Mouse (Mus musculus) kidney, adult 2 months (tissue): ENCODE measurements at regions not wholly inside any gene's neighbourhood (a gene's known extent, or its start where the extent isn't known, plus 50 kb on each side); places are given as distances from the start of the nearest gene placed in this dataset.

ENCODE experiments used
- CTCF ChIP-seq: fragments of 200-500 bp; conservative IDR thresholded peaks from 2 replicates; pipeline ENCODE4 v1.5.1; 2011; ENCODE audit warnings: low read depth, mild to moderate bottlenecking, control low read depth, low read length, moderate library complexity, mixed read lengths; ENCODE audit not compliant: insufficient read depth, insufficient read length
- POLR2A ChIP-seq: fragments of 200-500 bp; IDR thresholded peaks from one replicate; pipeline ENCODE4 v1.6.1; 2011; ENCODE audit warnings: low read depth, low read length, control low read depth

DNA sequence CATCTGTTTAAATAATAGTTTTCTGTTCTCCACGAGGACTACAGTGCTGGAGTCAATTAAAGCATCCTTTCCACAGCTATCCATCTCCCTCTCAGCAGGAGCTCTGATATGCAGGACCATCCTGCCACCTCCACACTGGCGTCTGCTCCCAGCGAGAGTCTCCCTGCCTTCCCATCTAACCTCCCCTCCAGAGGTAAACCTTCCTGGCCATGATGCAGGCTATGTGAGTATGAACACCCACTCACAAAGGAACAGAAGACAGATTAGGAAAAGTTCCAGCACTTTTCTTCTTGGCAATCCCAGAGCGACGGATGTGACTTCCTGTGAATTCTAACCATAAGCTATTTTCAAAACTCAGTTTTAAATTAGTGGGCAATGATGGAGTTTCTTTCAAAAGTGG is 532.1 kb downstream of the Inhba start:
- TF ChIP-seq CTCF (no peak), POLR2A (no peak)
